9 mouse cellular contexts compared by ENCODE assay signal in genomic region chr1:36441101-36441500, GRCm38 (mm10). TPM values are rescaled to one million over a fixed set of nuclear protein-coding genes. Genes with fewer than 3 reads are reported as not detected.
DNase-seq lines count a peak whose midpoint lies in the region; ATAC-seq and TF ChIP-seq lines count a peak whose summit lies in the region.
"Had no signal": no experiment of that assay in that cellular context is flagged by ENCODE, and none has a peak within 500 bp of the region (broad histone marks: within the 10 kb centered on the region; RNA-seq: fewer than 3 reads in every experiment).

No protein-coding gene starts in this region.

- TF ChIP-seq EP300 in lung, postnatal 0 days (IDR thresholded peaks at IDR 0.05) = no peak

- H3K27ac ChIP-seq in heart, embryonic 11.5 days (ENCODE audit: low read depth, low read length) = no peak overlapping the region
- no peak overlapping the region for H3K27ac ChIP-seq in lung, postnatal 0 days (ENCODE audit: low read length)
- H3K27ac ChIP-seq: hindbrain, embryonic 15.5 days had no signal

- no peak overlapping the region for H3K4me2 ChIP-seq in heart, embryonic 11.5 days
- no peak overlapping the region for H3K4me2 ChIP-seq in lung, postnatal 0 days (replicated peaks; ENCODE audit: low read depth, low read length)
- H3K4me2 ChIP-seq: hindbrain, embryonic 15.5 days had no signal

- ATAC-seq in heart, embryonic 11.5 days (replicated peaks; ENCODE audit: insufficient number of reproducible peaks, low FRiP score, low TSS enrichment) = no peak
- 0 out of 2 replicates have a peak, but pooled peaks have one; percentile 22 for ATAC-seq in lung, postnatal 0 days

- no peak overlapping the region for H3K4me3 ChIP-seq in heart, embryonic 11.5 days (ENCODE audit: low read depth, low read length)
- no peak overlapping the region for H3K4me3 ChIP-seq in lung, postnatal 0 days (ENCODE audit: low read depth, low read length)
- H3K4me3 ChIP-seq: hindbrain, embryonic 15.5 days had no signal

- peak; percentile 57 for DNase-seq in heart, adult 8-10 months (ENCODE audit: low spot score)
- DNase-seq in brain, embryonic 14.5 days (ENCODE audit: low read depth) = peak; percentile 29
- DNase-seq in gonadal fat pad, adult 2 months (ENCODE audit: low read depth) = peak; percentile 84
- DNase-seq in lung, postnatal 0 days (ENCODE audit: low spot score) = peak; percentile 75
- DNase-seq in MN1 (ENCODE audit: low spot score) = no peak
- DNase-seq in kidney, adult 11 months = no peak
- DNase-seq in c-Kit-positive CD71-positive TER-119-positive erythroid progenitor cells, embryonic 14.5 days (ENCODE audit: low spot score) = no peak

- no peak for TF ChIP-seq CTCF in brain, embryonic 14.5 days (IDR thresholded peaks at IDR 0.05; ENCODE audit: borderline replicate concordance, extremely low read depth, insufficient read depth, insufficient read length)
- no peak for TF ChIP-seq CTCF in lung, postnatal 0 days (IDR thresholded peaks at IDR 0.05)

- WGBS in heart, embryonic 11.5 days (ENCODE audit: insufficient replicate concordance) = 92% methylated on average over 4 of the region's 4 CpGs
- 48% methylated on average over 4 of the region's 4 CpGs for WGBS in lung, postnatal 0 days

- no peak overlapping the region for H3K9ac ChIP-seq in heart, embryonic 11.5 days (ENCODE audit: low read depth, low read length)
- H3K9ac ChIP-seq in lung, postnatal 0 days (replicated peaks; ENCODE audit: low read depth) = no peak overlapping the region
- H3K9ac ChIP-seq: hindbrain, embryonic 15.5 days had no signal

- peaks cover 27% of the 10 kb centered on the region for H3K36me3 ChIP-seq in heart, embryonic 11.5 days (ENCODE audit: control insufficient read depth, insufficient read depth, low read length)
- H3K36me3 ChIP-seq in lung, postnatal 0 days (ENCODE audit: insufficient read depth, low read length) = peaks cover 26% of the 10 kb centered on the region

- TF ChIP-seq POLR2A in brain, embryonic 14.5 days (IDR thresholded peaks at IDR 0.05; ENCODE audit: borderline replicate concordance, extremely low read depth, insufficient read depth, insufficient read length, poor library complexity, severe bottlenecking) = no peak

- no peaks in the 10 kb centered on the region for H3K27me3 ChIP-seq in heart, embryonic 11.5 days (ENCODE audit: control insufficient read depth, insufficient read depth, low read length)
- H3K27me3 ChIP-seq in lung, postnatal 0 days (replicated peaks; ENCODE audit: insufficient read depth, low read length) = no peaks in the 10 kb centered on the region
- H3K27me3 ChIP-seq: hindbrain, embryonic 15.5 days had no signal

- H3K9me3 ChIP-seq in heart, embryonic 11.5 days (replicated peaks; ENCODE audit: control insufficient read depth, low read length) = no peaks in the 10 kb centered on the region
- no peaks in the 10 kb centered on the region for H3K9me3 ChIP-seq in lung, postnatal 0 days (ENCODE audit: low read length)
- H3K9me3 ChIP-seq: hindbrain, embryonic 15.5 days had no signal

- H3K4me1 ChIP-seq in heart, embryonic 11.5 days (ENCODE audit: control insufficient read depth, insufficient read depth, low read length) = 0 out of 2 replicates have a peak, but pooled peaks cover 4% of the 10 kb centered on the region
- H3K4me1 ChIP-seq in lung, postnatal 0 days (ENCODE audit: insufficient read depth, low read depth, low read length) = no peaks in the 10 kb centered on the region

RNA-seq across cellular contexts. Expression of gene Lman2l, which starts 4.0 kb away (rescaled TPM):
- 10 to 100 TPM; 26.3 to 29.4 (median 27.8) TPM for total RNA-seq in heart, adult 8-10 months (2022)
- polyA plus RNA-seq in heart, embryonic 11.5 days (2014; fragmentation: Nextera tagmentation; extraction: Ambion mirVana) = 31.3 and 31.4 TPM in 2 replicates
- 46.8 and 52.8 TPM in 2 replicates for polyA plus RNA-seq in brain, embryonic 14.5 days (2012; rRNA removed)
- 18.6 and 19.3 TPM in 2 replicates for polyA plus RNA-seq in gonadal fat pad, adult 2 months (2012; rRNA removed)
- 15.9 and 25.1 TPM in 2 replicates for polyA plus RNA-seq in lung, postnatal 0 days (2015; fragmentation: Nextera tagmentation; extraction: Ambion mirVana)

RNA-seq across cellular contexts. Expression of gene Cnnm4, which starts 30.3 kb away (rescaled TPM):
- total RNA-seq in heart, adult 8-10 months (2022) = 1 to 10 TPM; 3.7 to 5.2 (median 4.7) TPM
- polyA plus RNA-seq in heart, embryonic 11.5 days (2014; fragmentation: Nextera tagmentation; extraction: Ambion mirVana) = 6.6 and 6.9 TPM in 2 replicates
- polyA plus RNA-seq in brain, embryonic 14.5 days (2012; rRNA removed) = 4.5 and 5.4 TPM in 2 replicates
- polyA plus RNA-seq in gonadal fat pad, adult 2 months (2012; rRNA removed) = 5.5 and 6.0 TPM in 2 replicates
- 8.7 and 9.3 TPM in 2 replicates for polyA plus RNA-seq in lung, postnatal 0 days (2015; fragmentation: Nextera tagmentation; extraction: Ambion mirVana)

Comparison
In these comparisons a context has a peak if more than half of its experiments do, and no peak if none do; other contexts are left out.
1. DNase-seq: peak in heart, adult 8-10 months (single experiment), brain, embryonic 14.5 days (single experiment), gonadal fat pad, adult 2 months (single experiment) and lung, postnatal 0 days (single experiment); none in MN1 (single experiment), kidney, adult 11 months (single experiment) and c-Kit-positive CD71-positive TER-119-positive erythroid progenitor cells, embryonic 14.5 days (single experiment).